Mouse (Mus musculus) liver, postnatal 0 days (tissue): ENCODE data around the gene Myct1. TPM values are rescaled to one million over a fixed set of nuclear protein-coding genes. Genes with fewer than 3 reads are reported as not detected.

Source experiments
- ATAC-seq: fragments of 200-750 bp; cut with Nextera tagmentation; 2 replicates; pipeline ENCODE4 v1.8.0; 2017; ENCODE audit warnings: mild to moderate bottlenecking, moderate library complexity
- DNase-seq: peaks from one replicate; pipeline ENCODE4 v3.0.0-alpha.2; 2016
- H3K27ac ChIP-seq: fragments of 300-500 bp; sonication (generic); 2 replicates; pipeline ENCODE4 v1.5.1; 2014; ENCODE audit warnings: antibody characterized with exemption, moderate library complexity, mild to moderate bottlenecking, low read depth
- H3K27me3 ChIP-seq: fragments of 300-500 bp; sonication (generic); 2 replicates; pipeline ENCODE4 v1.6.1; 2014; ENCODE audit warnings: low read length, control low read depth, mixed read lengths; ENCODE audit not compliant: insufficient read depth
- H3K36me3 ChIP-seq: fragments of 300-500 bp; sonication (generic); replicated peaks from 2 replicates; pipeline ENCODE4 v1.6.1; 2014; ENCODE audit warnings: mild to moderate bottlenecking, control low read depth, low read length, moderate library complexity, mixed read lengths; ENCODE audit not compliant: insufficient read depth
- H3K4me1 ChIP-seq: fragments of 300-500 bp; sonication (generic); 2 replicates; pipeline ENCODE4 v1.6.1; 2014; ENCODE audit warnings: antibody characterized with exemption, mild to moderate bottlenecking, control low read depth; ENCODE audit not compliant: insufficient read depth
- H3K4me2 ChIP-seq: fragments of 300-500 bp; sonication (generic); 2 replicates; pipeline ENCODE4 v1.6.1; 2014; ENCODE audit warnings: low read depth, mild to moderate bottlenecking, low read length, moderate library complexity, mixed read lengths
- H3K4me3 ChIP-seq: fragments of 300-500 bp; sonication (generic); 2 replicates; pipeline ENCODE4 v1.5.1; 2014; ENCODE audit warnings: low read depth, low read length
- H3K9ac ChIP-seq: fragments of 300-500 bp; sonication (generic); replicated peaks from 2 replicates; pipeline ENCODE4 v1.6.1; 2014; ENCODE audit warnings: mild to moderate bottlenecking, moderate library complexity
- H3K9me3 ChIP-seq: fragments of 300-500 bp; sonication (generic); 2 replicates; pipeline ENCODE4 v1.6.1; 2016; ENCODE audit warnings: mild to moderate bottlenecking, control low read depth, low read length, mixed read lengths
- CTCF ChIP-seq: sonication (generic); IDR thresholded peaks from 2 replicates; pipeline ENCODE4 v1.5.1; 2016; ENCODE audit warnings: antibody characterized with exemption, low read depth
- EP300 ChIP-seq: IDR thresholded peaks from 2 replicates; pipeline ENCODE4 v1.6.1; 2016; ENCODE audit warnings: antibody characterized with exemption, low read depth, mild to moderate bottlenecking
- WGBS: fragments of 180-500 bp; shearing (Covaris S2); extraction: QIAGEN DNeasy Blood & Tissue Kit; methylation state at CpG from one replicate; pipeline ENCODE4 v1.1.7; 2014; ENCODE audit not compliant: insufficient replicate concordance; 5-methylcytosine and 5-hydroxymethylcytosine counted together
- polyA plus RNA-seq: library from polyadenylated mRNA; unstranded; fragments of >200 nt; fragmentation: Nextera tagmentation; extraction: Ambion mirVana; gene quantifications from 2 replicates; pipeline ENCODE4 v1.2.1, GENCODE M21; 2015

Gene Myct1
- polyA plus RNA-seq, 1 experiment from 2014 or later: 3.3 TPM

GRCm38 (mm10) chr10:5603512-5603911 is 9.9 kb downstream of the Myct1 start:
- 31% methylated on average over 10 of the region's 10 CpGs for WGBS
- no peak for TF ChIP-seq CTCF
- no peak for TF ChIP-seq EP300
- DNase-seq (no peak), ATAC-seq (no peak)
- H3K4me1 ChIP-seq: no peaks in the 10 kb centered on the region
- no peak overlapping the region for H3K27ac ChIP-seq
- H3K27me3 ChIP-seq: no peaks in the 10 kb centered on the region
- H3K9me3 ChIP-seq: no peaks in the 10 kb centered on the region
- H3K4me3 ChIP-seq: no peak overlapping the region
- no peak overlapping the region for H3K9ac ChIP-seq
- H3K4me2 ChIP-seq: no peak overlapping the region
- no peaks in the 10 kb centered on the region for H3K36me3 ChIP-seq

GRCm38 (mm10) chr10:5604371-5604770 is 10.8 kb downstream of the Myct1 start:
- Histone ChIP-seq H3K36me3 (no peaks in the 10 kb centered on the region), H3K9ac (no peak overlapping the region), H3K27me3 (no peaks in the 10 kb centered on the region), H3K4me3 (no peak overlapping the region), H3K9me3 (no peaks in the 10 kb centered on the region), H3K4me1 (no peaks in the 10 kb centered on the region), H3K27ac (no peak overlapping the region), H3K4me2 (no peak overlapping the region)
- no peak for DNase-seq
- WGBS: 82% methylated on average over 13 of the region's 13 CpGs
- no peak for ATAC-seq
- TF ChIP-seq CTCF (no peak), EP300 (no peak)

GRCm38 (mm10) chr10:5608874-5609273 is 15.3 kb downstream of the Myct1 start:
- Histone ChIP-seq H3K36me3 (no peaks in the 10 kb centered on the region), H3K4me1 (no peaks in the 10 kb centered on the region), H3K27ac (no peak overlapping the region), H3K9ac (no peak overlapping the region), H3K4me3 (no peak overlapping the region), H3K27me3 (no peaks in the 10 kb centered on the region), H3K4me2 (no peak overlapping the region), H3K9me3 (no peaks in the 10 kb centered on the region)
- WGBS: 57% methylated on average over 3 of the region's 3 CpGs
- TF ChIP-seq CTCF (no peak), EP300 (no peak)
- DNase-seq: no peak
- ATAC-seq: no peak

GRCm38 (mm10) chr10:5615186-5616040 is 21.8 kb downstream of the Myct1 start:
- no peak for ATAC-seq
- Histone ChIP-seq H3K36me3 (no peaks in the 10 kb centered on the region), H3K9me3 (no peaks in the 10 kb centered on the region), H3K4me3 (no peak overlapping the region), H3K27me3 (no peaks in the 10 kb centered on the region), H3K4me1 (no peaks in the 10 kb centered on the region), H3K4me2 (no peak overlapping the region), H3K9ac (no peak overlapping the region), H3K27ac (no peak overlapping the region)
- 78% methylated on average over 13 of the region's 13 CpGs for WGBS
- TF ChIP-seq EP300: no peak
- no peak for TF ChIP-seq CTCF
- no peak for DNase-seq

GRCm38 (mm10) chr10:5626268-5626667 is 32.7 kb downstream of the Myct1 start:
- Histone ChIP-seq H3K36me3 (no peaks in the 10 kb centered on the region), H3K4me3 (no peak overlapping the region), H3K27ac (no peak overlapping the region), H3K9me3 (no peaks in the 10 kb centered on the region), H3K27me3 (no peaks in the 10 kb centered on the region), H3K4me2 (no peak overlapping the region), H3K9ac (no peak overlapping the region), H3K4me1 (no peaks in the 10 kb centered on the region)
- TF ChIP-seq CTCF: no peak
- ATAC-seq (no peak), DNase-seq (no peak)
- 67% methylated on average over 5 of the region's 5 CpGs for WGBS

- DNase-seq: no peak
- no peak overlapping the region for H3K9ac ChIP-seq
- H3K4me1 ChIP-seq: no peaks in the 10 kb centered on the region
- no peak for TF ChIP-seq CTCF
- TF ChIP-seq EP300: no peak
- ATAC-seq: no peak
- no peak overlapping the region for H3K4me2 ChIP-seq
- H3K36me3 ChIP-seq: no peaks in the 10 kb centered on the region
- H3K27me3 ChIP-seq: no peaks in the 10 kb centered on the region
- H3K4me3 ChIP-seq: no peak overlapping the region
- 61% methylated on average over 4 of the region's 4 CpGs for WGBS
- no peaks in the 10 kb centered on the region for H3K9me3 ChIP-seq
- H3K27ac ChIP-seq: no peak overlapping the region
Measured at GRCm38 (mm10) chr10:5633672-5634200, 40.2 kb downstream of the Myct1 start.
